Mouse (Mus musculus) erythroblast, adult 5-6 weeks (primary cell): ENCODE results near the gene Abhd8. TPM values are rescaled to one million over a fixed set of nuclear protein-coding genes. Genes with fewer than 3 reads are reported as not detected.

ENCODE experiments used
- ATAC-seq: replicated peaks from 2 replicates; pipeline ENCODE4 v1.8.0; 2016; ENCODE audit warnings: moderate number of reproducible peaks, mild to moderate bottlenecking, moderate TSS enrichment, inconsistent platforms; ENCODE audit not compliant: poor library complexity, low FRiP score, severe bottlenecking
- total RNA-seq, 2 experiments: library from RNA; stranded (forward) in 1 of 2; stranded (reverse) in 1 of 2; fragments of 150-400 nt in 1 of 2; fragments of 200-764, 138-1000 nt in 1 of 2; gene quantifications; 2 replicates each; pipeline versions ENCODE4 v1.2.3 to v1.2.4; 2015 to 2017; ENCODE audit warnings: low replicate concordance in 2 of 2

Gene Abhd8
- total RNA-seq, 2 experiments from 2014 or later, result 0.58 to 3.5 TPM

DNA sequence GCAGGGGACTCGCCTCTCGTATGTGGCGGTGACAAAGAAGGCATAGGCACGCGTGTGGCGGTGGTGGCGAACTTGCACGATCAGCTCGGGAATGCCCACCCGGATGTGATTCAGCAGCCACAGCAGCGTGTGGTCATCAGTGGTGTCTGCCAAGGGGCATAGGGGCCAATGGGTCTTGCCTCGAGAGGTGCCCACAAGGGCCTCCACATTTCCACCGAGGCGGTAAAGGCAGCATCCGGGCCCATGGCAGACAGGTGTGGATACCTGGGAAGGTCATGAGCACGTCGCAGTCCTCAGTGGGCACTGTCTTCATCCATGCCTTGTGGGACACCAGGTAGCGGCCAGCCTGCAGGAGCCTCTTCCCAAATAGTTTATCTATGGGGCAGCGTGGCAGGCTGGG lies 21.3 kb upstream of the Abhd8 start:
- ATAC-seq, result no peak

DNA sequence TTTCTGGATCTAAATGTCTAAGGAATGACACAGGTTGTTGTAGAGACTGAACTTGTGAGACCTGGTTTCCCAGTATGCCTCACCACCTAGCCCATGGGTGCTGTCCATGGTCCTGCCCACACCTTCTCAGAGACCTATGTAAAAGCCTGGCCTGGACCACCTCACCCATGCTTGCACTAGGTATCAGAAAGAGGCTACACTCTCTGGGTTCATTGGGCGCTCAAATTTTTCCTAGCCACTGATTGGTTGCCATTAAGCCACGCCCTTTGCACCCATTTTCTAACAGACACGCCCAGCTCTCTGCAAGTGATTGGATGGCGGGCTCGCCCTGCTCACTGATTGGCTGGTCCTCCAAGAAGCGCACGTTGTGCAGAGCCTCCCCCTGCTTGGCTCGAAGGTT lies 20.5 kb upstream of the Abhd8 start:
- no peak for ATAC-seq

DNA sequence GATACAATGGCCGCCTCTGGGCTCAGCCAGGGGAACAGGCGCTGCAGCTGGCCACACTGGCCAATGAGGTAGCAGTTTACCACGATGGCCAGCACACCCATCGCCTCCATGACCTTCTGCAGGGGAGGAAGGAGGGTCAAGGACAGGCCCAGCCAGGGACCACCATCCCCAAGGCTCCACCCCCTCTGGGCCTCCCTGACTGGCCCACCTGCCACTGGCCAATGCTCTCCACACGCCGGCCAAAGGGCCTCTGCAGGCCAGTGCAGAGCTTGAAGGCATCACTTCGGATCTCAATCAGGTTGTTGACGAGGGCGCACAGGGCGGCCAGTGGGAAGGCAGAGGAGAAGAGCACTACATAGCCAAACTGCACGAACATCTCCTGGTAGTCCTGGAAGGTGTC lies 15.5 kb upstream of the Abhd8 start:
- no peak for ATAC-seq

DNA sequence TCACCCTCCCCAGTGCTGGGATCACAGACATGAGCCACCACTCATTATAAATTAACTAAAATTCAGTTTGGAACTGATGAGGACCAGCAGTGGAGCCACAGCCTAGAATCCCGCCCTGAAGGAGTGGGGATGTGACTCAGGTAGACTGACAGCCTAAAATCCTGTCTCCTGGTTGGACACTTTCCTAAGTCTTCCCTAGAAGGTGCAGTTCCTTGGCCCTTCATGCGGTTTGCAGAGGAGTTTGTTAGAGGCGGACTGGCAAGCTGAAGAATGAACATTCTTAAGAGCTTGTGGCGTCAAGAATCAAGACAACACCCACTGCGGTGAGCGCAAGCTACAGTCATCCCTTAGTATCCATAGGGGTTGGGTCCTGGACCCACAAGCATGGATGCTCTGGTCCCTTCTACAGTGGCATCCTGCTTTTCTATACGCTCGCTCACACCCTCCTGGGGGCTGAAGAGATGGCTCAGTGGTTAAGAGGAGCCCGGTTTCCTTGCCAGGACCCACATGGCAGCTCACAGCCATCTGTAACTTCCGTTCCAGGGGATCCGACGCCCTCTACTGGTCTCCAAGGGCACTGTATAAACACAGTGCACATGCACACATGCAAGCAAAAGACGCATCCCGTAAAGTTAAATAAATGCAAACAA lies 13.9 kb upstream of the Abhd8 start:
- ATAC-seq, result no peak

DNA sequence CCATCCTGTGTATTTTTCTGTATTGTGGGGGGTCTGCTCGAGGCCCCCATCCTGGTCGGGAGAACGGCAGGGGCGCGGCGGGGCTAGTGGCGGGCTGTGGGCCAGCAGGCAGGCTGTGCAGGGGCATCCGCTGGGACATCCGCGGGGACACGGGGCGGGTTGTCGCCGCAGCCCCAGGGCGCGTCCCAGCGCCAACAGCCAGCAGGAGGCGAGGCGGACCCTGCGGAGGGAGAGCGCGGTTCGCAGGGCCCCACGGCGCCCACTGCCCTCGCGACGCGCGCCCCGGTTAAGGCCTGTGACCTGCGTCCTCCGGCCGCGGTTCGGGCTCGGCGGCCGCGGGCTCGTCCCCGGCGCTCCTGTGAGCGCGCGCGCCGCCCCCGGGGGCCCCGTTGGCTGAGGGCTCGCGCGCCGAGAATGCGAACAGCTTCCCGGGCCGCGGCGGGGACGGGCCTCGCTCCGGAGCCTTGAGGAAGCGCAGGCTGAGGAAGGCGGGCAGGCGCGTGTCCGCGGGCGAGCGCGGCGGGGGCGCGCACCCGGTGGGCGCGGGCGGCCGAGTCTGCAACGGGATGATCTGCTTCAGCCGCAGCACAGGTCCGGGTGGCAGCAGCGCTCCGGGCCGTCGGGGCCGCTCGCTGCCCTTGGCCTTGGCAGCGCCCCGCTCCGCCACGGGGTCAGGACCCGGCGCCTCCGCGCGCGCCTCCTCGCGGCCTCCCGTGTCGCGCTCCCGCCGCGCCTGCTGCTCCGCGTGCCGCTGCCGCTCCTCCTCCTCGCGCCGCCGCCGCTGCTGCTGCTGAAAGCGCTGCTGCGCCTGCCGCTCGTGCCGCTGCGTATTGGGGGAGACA lies 12.9 kb upstream of the Abhd8 start:
- peak; percentile 40 for ATAC-seq

DNA sequence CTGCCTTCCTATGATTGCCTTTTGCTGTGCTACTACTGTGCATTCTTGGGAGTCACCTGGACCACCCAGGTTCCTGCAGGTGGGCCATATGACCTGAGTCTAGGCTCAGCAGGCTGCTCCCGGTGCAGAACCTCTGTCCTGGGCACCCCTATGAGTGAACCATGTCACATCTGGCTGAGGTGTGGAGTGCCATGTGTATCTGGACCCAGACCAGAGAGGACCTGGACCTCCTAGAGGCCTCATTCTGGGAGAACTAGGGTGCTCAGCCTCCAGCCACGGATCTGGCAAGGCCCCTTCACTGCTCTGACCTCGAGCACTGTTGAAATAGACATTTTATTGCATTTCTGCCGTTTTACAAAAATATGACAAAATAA lies 12.2 kb upstream of the Abhd8 start:
- ATAC-seq, result no peak

DNA sequence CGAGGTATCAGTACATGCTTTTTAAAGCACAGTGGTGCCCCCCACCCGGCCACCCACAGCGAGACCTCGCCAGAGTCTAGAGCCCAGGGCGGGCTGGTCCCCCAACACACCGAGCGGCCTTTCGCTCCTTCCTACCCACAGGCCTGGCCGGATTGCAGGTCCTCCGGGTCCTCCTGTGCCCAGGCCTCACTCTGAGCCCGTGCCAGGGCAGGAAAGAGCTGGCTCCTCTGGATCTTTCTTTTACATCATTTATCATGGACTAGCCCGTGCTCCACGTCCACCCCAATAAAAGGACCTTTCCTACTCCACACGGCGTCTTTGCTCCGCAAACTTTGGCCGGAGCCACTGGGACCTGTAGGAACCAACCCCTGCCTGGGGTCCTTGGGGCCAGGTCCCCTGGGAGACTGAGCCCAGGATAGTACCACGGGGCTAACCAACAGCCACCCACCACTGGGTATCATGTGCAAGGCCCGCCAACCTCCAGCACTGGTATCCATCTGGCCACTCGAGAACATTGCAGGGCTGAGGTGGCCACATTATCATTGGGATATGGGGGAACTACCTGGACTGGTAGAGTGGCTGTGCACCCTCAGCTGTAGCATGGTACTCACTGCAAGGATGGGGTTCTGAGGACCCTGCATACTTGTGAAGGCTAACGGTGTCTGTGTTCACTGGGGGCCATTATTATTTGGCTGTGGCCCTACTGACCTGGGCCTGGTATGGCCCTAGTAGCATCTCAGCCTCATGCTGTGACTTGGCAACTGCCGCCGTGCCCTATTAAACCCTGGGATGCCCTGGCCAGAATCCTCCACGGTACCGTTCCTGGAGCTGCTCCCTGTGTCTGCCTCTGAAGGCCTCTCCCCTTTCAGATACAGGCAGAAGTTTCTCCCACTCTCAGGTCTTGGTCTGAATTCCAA lies 11.6 kb upstream of the Abhd8 start:
- no peak for ATAC-seq

DNA sequence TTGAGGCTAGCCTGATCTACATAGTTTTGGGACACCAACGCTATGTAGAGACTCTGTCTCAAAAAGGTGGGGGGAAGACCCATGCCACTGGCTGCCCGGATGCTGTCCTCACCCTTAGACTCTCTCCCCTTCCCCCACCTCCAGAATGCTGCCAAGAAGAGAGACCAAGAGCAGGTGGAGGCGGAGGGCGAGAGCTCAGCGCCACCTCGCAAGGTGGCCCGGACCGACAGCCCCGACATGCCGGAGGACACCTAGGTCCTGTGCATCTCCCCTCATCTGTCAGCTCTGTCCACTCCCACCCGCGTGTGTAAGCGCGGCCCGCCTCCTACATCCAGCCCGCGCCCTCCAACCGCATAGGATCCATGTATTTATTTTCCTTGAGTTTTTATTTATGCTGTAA lies 10.9 kb upstream of the Abhd8 start:
- no peak for ATAC-seq

DNA sequence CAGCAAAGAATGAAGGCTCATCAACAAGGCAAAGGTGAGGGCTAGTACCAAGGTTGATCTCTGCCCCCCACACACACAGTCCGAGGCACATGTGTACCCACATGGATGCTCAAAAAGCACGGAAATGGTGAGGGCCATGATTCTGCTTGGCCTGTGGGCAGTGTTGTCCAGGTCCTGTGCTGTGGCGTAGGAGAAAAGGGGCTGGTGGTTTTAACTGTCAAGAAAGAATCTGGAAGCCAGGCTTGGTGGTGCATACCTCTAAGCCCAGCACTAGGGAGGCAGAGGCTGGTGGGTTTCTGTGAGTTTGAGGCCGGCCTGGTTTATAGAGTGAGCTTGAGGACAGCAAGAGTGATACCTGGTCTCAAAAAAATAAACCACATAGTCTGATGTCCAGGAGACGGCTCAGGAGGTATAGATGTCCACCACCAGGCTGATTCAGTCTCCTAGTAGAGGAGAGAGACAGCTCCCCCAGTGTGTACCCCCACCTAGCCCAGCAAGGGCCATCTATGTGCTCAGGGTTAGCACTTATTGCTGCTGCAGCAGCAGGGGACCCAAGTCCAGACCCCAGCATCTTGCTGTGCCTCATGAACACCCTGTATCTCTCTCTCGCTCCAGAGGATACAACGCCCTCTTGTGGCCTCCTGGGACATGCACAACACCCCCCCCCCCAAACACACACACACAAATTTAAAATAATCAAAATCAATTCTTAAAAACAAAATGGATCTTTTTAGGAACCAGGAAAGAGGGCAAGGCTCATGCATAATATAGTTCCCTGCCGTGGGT lies 9.3 kb upstream of the Abhd8 start:
- ATAC-seq, result no peak

DNA sequence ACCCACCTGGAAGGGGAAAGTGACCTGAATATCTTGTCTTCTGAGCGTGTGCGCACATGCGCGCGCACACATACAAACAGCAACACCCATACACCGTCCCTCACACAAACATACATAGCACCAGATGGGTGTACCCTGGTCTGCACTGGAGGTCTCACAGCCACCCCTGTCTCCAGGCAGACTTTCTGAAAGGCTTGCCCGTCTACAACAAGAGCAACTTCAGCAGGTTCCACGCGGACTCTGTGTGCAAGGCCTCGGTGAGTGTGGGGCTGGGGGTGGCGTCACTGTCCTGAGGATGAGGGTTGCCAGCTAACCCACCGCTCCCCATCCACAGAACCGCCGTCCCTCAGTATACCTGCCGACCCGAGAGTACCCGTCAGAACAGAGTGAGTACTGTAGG lies 8.4 kb upstream of the Abhd8 start:
- no peak for ATAC-seq

DNA sequence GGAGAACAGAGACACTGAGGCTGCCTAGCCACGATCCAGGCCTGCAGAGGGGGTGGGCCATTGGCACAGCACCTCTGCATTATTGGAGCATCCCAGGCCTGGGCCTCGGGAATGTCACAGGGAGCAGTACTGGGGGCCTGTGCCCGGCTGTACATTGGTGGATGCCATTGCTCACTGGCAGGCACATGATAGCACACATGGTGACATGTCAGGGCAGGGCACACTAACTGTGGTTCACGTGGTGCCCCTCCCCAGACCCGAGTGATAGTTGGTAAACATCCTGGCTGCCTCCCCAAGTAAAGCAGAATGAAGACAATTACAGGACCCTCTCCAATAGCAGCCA lies 7.4 kb upstream of the Abhd8 start:
- no peak for ATAC-seq

DNA sequence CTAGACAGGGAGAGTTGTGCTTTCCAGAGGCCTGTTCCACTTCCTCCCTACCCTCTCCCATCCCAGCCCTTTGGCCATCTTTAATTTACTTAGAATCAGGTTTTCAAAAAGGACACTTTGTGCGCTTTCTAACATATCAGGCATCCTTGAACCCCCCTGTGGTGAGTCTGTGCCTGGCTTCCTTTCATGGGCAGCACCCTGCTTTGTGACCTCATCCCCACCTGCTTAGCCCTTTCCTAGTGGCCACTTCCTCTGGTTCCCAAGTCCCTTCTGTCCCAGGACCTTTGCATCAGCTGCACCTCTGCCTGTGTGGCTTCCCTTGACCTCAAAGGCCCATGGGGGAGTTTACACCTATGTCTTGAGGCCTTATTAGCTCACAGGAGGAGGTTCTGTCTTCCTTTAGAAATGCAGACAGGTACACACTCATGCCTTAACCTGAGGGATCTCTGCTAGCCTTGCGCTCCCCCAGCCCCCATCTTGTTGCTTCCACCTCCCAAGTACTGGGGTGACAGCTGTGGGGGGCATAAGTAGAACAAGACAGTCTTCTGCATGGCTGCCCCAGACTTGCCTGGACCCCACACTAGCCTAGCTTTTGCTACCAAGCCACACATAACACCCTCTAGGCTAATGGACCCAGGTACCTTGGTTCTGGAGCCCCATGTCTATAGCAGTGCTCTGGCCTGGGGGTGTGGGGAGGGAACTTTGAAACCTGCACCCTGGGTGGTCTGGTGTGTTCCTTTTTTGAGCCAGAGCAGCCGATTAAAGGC lies 6.9 kb upstream of the Abhd8 start:
- ATAC-seq, result no peak

DNA sequence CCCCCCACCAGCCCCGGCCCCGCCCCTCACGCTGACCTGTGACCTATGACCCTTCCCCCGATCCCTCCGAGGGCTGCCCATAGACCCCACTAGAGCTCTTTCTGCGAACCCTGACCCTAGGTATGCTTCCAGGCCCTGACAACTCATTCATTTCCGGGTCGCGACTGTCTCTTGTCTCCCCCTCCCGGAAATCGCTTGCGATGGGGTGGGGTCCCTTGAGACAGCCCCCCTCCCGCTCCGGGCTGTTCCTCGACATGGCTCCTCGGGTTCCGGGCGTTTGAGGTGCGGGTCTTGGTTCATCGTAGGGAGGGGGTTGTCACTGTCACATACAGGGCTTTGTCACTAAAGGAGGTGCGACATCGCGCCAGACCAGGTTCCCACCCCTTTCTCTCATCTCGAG lies 6.0 kb upstream of the Abhd8 start:
- no peak for ATAC-seq

DNA sequence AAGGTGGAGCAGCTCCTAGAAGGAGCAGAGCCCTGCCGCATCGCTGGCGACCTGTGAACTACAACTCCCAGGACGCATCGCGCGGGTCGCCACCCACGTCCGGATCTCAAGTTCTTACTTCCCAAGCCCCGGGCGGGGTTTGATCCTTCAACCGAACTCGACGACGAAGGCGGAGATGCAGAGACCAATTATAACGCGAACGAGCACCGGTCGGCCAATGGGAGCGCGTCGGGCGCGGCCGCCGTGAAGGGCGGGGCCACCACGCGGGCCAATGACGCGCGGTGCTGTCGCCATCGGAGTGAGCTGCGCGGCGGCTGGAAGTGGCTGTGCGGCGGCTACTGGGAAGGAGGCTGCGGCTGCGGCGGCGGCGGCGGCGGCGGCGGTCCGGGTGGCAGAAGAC lies 5.5 kb upstream of the Abhd8 start, which contains the start of gene Dda1:
Gene Dda1 (plus strand): TSS at position 284 of the 400 bp plus-strand sequence.
- peak; percentile 80 for ATAC-seq

DNA sequence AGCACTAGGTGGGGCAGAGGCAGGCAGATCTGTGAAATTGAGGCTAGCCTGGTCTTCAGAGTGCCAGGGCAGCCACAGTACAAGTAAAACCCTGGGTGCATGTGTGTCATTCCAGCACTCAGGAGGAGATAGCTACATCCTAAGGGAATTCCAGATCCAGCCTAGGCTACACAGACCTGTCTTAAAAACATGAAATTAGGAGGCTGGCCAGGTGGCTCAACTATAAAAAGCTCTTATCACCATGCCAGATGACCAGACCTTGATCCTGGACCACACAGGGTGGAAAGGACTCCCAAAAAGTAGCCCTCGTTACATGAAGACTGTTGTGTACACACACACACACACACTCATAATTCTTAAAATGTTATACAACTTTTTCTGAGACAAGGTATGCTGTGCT lies 4.5 kb upstream of the Abhd8 start:
- no peak for ATAC-seq

DNA sequence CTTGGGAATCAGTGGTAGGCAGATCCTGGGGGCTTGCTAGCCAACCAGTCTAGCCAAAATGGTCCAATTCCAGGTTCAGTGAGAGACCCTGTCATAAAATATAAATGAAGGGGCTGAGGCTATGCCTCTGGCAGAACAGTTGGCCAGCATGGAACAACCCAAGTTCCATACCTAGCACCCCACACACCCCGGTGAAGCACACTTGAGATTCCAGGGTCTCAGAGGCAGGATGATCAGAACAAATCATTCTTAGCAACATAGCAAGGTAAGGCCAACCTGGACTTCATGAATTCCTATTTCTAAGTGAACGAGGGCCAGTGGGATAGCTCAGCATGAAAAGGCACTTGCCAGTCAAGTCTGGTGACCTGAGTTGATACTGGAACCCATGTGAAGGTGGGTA lies 3.7 kb upstream of the Abhd8 start:
- no peak for ATAC-seq

DNA sequence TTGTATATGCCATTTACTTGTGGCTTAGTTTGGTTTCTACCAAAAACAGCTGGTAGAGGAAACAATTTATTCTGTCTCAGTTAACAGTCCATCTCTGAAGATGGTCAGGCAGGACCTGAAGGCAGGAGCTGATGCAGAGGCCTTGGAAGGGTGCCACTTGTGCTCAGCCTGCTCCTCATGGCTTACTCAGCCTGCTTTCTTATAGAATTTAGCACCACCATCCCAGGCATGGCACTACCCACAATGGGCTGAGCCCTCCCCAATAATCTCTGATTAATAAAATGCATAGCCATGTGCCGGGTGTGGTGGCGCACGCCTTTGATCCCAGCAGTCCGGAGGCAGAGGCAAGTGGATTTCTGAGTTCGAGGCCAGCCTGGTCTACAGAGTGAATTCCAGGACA lies 2.7 kb upstream of the Abhd8 start:
- ATAC-seq, result no peak

DNA sequence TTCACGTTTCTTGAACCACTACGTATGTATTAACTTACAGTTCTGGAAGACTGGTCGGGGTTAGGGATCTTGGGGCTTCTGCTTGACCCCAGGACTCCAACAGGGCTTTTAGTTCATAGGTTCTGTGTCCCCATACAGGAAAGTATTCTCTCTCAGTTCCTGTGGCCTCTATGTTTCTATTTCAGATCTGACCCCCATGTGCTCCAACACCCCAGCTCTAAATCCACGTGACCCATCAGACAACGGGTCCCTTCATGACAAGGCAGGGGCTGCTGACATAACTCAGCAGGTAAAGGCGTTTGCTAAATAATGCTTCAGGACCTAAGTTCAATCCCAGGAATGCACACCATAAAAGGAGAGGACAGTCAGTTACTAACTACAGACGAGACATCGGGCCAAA lies 2.3 kb upstream of the Abhd8 start:
- no peak for ATAC-seq
